Mouse (Mus musculus) embryonic facial prominence, embryonic 12.5 days (tissue): ENCODE measurements around the gene Slfnl1. TPM values are rescaled to one million over a fixed set of nuclear protein-coding genes. Genes with fewer than 3 reads are reported as not detected.

Experiments
- ATAC-seq: fragments of 200-750 bp; cut with Nextera tagmentation; 2 replicates; pipeline ENCODE4 v1.8.0; 2017; ENCODE audit not compliant: insufficient number of reproducible peaks, insufficient read depth, low FRiP score, low TSS enrichment
- H3K27ac ChIP-seq: fragments of 300-500 bp; sonication (generic); 2 replicates; pipeline ENCODE4 v1.5.1; 2016; ENCODE audit warnings: mild to moderate bottlenecking
- H3K27me3 ChIP-seq: fragments of 300-500 bp; sonication (generic); 2 replicates; pipeline ENCODE4 v1.6.1; 2016; ENCODE audit warnings: mild to moderate bottlenecking, moderate library complexity
- H3K36me3 ChIP-seq: fragments of 300-500 bp; sonication (generic); 2 replicates; pipeline ENCODE4 v1.6.1; 2016; ENCODE audit warnings: mild to moderate bottlenecking
- H3K4me1 ChIP-seq: fragments of 300-500 bp; sonication (generic); 2 replicates; pipeline ENCODE4 v1.6.1; 2016
- H3K4me2 ChIP-seq: fragments of 300-500 bp; sonication (generic); replicated peaks from 2 replicates; pipeline ENCODE4 v1.6.1; 2016; ENCODE audit warnings: mild to moderate bottlenecking, moderate library complexity
- H3K4me3 ChIP-seq: fragments of 300-500 bp; sonication (generic); 2 replicates; pipeline ENCODE4 v1.5.1; 2016; ENCODE audit warnings: mild to moderate bottlenecking
- H3K9ac ChIP-seq: fragments of 300-500 bp; sonication (generic); 2 replicates; pipeline ENCODE4 v1.6.1; 2016; ENCODE audit warnings: mild to moderate bottlenecking, moderate library complexity
- H3K9me3 ChIP-seq: fragments of 300-500 bp; sonication (generic); 2 replicates; pipeline ENCODE4 v1.6.1; 2016; ENCODE audit warnings: mild to moderate bottlenecking, moderate library complexity
- WGBS: fragments of 180-500 bp; shearing (Covaris S2); methylation state at CpG from one replicate; pipeline ENCODE4 v1.1.7; 2016; 5-methylcytosine and 5-hydroxymethylcytosine counted together
- polyA plus RNA-seq: library from polyadenylated mRNA; unstranded; fragments of >200 nt; fragmentation: Nextera tagmentation; extraction: Ambion mirVana; gene quantifications from 2 replicates; pipeline ENCODE4 v1.2.1, GENCODE M21; 2016

The Slfnl1 gene
- polyA plus RNA-seq: not detected in 2 replicates

DNA sequence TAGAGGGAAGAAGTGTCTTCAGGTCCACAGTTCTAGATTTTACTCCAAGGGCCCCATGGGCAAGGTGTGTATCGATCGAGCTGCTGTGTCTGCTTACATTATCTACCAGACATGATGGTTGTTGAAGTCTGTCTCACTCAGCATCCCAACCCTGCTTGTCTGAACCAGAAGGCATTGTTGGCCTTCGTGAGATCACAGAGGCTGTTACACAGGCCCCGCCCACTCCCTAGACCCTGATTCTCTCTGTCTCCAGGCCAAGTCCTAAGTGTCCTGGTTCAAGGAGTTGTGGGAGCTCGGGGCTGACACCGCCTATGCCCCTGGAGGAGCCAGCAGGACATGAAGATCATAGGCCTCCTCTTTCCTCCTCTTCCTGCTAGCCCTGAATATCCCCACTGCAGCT is at the start of gene Slfnl1:
TSS of gene Slfnl1 (plus strand) at position 246 of the 400 bp plus-strand sequence.
- WGBS: 88% methylated on average over 6 of the region's 6 CpGs
- Histone ChIP-seq H3K9me3 (no peaks in the 10 kb centered on the region), H3K4me2 (no peak within 1 kb of the TSS), H3K4me3 (no peak within 1 kb of the TSS), H3K27me3 (no peaks in the 10 kb centered on the region), H3K27ac (no peak within 1 kb of the TSS), H3K4me1 (no peaks in the 10 kb centered on the region), H3K36me3 (peaks cover 53% of the 10 kb centered on the region), H3K9ac (no peak within 1 kb of the TSS)
- no peak for ATAC-seq

DNA sequence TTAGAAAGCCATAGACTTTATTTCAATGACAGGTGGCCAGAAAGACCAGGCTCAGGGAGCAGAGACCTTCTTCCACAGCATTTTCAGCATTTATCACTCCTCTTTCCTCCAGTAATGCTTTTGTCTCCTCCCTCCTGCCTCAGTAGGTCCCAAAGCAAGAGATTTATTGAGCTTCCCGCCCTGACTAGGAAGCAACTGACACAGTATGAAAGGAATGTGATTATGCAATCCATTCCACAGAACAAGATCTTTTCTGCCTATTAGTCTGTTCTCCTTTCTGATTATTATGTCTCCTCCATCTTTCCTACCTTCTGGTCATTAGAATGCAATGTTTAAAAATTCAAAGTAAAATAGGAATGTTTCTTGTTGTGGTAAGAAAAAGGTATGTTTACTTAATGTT is 44.3 kb upstream of the Slfnl1 start:
- Histone ChIP-seq H3K9me3 (no peaks in the 10 kb centered on the region), H3K36me3 (peaks cover 12% of the 10 kb centered on the region; the same call in 1 of the 2 replicates), H3K4me1 (no peaks in the 10 kb centered on the region), H3K27me3 (no peaks in the 10 kb centered on the region), H3K4me2 (no peak overlapping the region), H3K27ac (no peak overlapping the region), H3K4me3 (no peak overlapping the region), H3K9ac (no peak overlapping the region)
- 54% methylated on average over 1 of the region's 1 CpGs for WGBS
- no peak for ATAC-seq

DNA sequence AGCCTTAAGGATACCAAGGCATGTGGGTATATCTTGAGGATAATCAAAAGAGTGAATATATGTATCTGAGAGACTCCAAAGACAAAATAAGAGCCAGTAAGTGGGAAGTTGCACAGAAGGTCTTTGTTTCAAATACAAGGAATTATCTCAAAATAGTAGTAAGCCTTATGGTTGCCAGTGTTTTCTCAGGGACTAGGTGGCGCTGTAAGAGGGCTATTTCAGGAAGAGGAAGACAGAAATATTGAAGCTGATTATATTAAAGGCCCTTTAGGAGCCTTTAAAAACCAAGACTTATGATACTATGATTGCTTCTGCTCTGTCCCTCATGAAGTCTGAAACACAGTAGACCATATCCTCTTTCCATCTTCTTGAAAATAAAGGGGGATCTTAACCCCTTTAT is 25.1 kb upstream of the Slfnl1 start:
- H3K4me3 ChIP-seq: no peak overlapping the region
- H3K36me3 ChIP-seq: peaks cover 45% of the 10 kb centered on the region
- 89% methylated on average over 1 of the region's 1 CpGs for WGBS
- no peaks in the 10 kb centered on the region for H3K9me3 ChIP-seq
- no peaks in the 10 kb centered on the region for H3K4me1 ChIP-seq
- no peak overlapping the region for H3K4me2 ChIP-seq
- H3K27me3 ChIP-seq: no peaks in the 10 kb centered on the region
- no peak overlapping the region for H3K27ac ChIP-seq
- no peak overlapping the region for H3K9ac ChIP-seq
- ATAC-seq: no peak

DNA sequence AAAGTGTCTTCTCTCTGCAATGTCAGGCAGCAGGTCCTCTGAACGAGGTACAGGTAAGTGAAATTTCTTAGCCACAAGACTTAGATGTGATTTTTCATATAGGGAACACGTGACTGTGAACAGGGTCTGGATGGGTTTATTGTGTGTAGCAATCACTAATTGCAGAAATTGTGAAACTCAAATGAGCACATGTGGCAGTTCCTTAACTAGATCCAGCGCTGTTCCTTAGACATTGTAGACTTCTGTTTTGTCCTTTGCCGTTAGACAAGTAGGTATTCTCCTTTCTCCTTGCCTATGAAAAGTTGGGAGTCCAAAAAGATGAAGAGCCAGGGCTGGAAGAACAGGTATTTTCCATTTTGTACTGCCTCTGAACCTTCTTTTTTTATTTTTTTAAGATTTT is 20.8 kb upstream of the Slfnl1 start:
- WGBS: 92% methylated on average over 4 of the region's 4 CpGs
- Histone ChIP-seq H3K4me1 (no peaks in the 10 kb centered on the region), H3K4me2 (no peak overlapping the region), H3K4me3 (no peak overlapping the region), H3K9ac (no peak overlapping the region), H3K27ac (no peak overlapping the region), H3K9me3 (no peaks in the 10 kb centered on the region), H3K36me3 (peaks cover 44% of the 10 kb centered on the region), H3K27me3 (no peaks in the 10 kb centered on the region)
- no peak for ATAC-seq

DNA sequence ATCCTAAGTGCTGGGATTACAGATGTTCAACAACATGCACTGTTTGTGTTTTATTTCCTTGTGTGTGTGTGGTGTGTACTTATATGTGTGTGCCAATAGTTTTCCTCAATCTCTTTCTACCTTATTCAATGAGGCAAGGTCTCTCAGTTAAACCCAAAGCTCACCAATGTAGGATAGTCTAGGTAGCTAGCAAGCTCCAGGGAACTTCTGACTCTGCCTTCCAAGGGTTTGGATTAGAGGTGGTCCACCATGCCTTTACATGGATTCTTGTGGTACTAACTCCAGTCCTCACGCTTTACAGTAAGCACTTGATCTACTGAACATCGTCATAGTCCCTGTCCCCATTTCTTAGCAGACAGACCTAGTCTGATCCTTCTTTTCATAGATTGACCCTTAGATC is 17.7 kb upstream of the Slfnl1 start:
- WGBS: 97% methylated on average over 2 of the region's 2 CpGs
- no peaks in the 10 kb centered on the region for H3K4me1 ChIP-seq
- H3K27me3 ChIP-seq: no peaks in the 10 kb centered on the region
- H3K9ac ChIP-seq: no peak overlapping the region
- ATAC-seq: no peak
- H3K4me3 ChIP-seq: no peak overlapping the region
- H3K9me3 ChIP-seq: no peaks in the 10 kb centered on the region
- no peak overlapping the region for H3K4me2 ChIP-seq
- peaks cover 47% of the 10 kb centered on the region for H3K36me3 ChIP-seq
- no peak overlapping the region for H3K27ac ChIP-seq

DNA sequence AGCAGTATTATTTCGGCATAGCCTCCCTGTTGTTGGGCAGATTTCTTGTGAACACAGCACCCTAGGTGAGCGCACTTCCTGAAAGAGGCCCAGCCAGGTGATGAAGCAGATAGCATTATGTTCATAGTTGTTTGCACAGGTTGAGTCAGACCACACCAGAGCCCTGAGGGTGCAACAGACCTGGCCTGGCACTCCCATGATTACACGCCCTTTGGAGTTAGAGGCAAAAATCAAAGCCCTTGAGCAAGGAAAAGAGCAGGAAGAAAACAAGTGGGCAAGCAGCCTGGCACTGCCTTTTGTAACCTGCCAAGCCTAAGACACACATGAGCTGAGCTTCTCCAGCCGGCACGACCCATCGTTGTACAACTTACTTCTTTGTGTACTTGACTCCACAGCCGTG is 15.5 kb upstream of the Slfnl1 start:
- Histone ChIP-seq H3K36me3 (peaks cover 44% of the 10 kb centered on the region), H3K27ac (no peak overlapping the region), H3K9me3 (no peaks in the 10 kb centered on the region), H3K4me1 (no peaks in the 10 kb centered on the region), H3K4me2 (no peak overlapping the region), H3K27me3 (no peaks in the 10 kb centered on the region), H3K4me3 (no peak overlapping the region), H3K9ac (no peak overlapping the region)
- no peak for ATAC-seq
- WGBS: 93% methylated on average over 7 of the region's 7 CpGs

DNA sequence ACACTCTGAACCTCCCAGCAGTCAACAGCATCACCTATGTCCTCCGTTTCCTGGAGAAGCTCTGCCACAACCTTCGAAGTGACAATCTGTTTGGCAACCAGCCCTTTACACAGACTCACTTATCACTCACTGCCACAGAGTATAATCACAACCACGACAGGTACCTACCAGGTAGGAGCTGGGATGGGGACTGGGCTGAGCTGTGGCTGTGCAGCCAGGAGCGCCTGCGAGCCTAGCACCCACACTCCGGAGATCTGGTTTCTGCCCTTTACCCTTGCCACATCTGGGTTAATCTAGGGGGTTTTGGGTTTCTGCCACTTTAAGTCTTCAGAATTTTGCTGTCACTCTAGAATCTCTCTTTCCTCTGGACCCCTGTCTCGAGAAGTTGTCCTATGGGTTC is 15.1 kb upstream of the Slfnl1 start:
- ATAC-seq: no peak
- Histone ChIP-seq H3K27me3 (no peaks in the 10 kb centered on the region), H3K4me2 (no peak overlapping the region), H3K4me1 (no peaks in the 10 kb centered on the region), H3K27ac (no peak overlapping the region), H3K9ac (no peak overlapping the region), H3K4me3 (no peak overlapping the region), H3K36me3 (peaks cover 47% of the 10 kb centered on the region), H3K9me3 (no peaks in the 10 kb centered on the region)
- 85% methylated on average over 7 of the region's 7 CpGs for WGBS

DNA sequence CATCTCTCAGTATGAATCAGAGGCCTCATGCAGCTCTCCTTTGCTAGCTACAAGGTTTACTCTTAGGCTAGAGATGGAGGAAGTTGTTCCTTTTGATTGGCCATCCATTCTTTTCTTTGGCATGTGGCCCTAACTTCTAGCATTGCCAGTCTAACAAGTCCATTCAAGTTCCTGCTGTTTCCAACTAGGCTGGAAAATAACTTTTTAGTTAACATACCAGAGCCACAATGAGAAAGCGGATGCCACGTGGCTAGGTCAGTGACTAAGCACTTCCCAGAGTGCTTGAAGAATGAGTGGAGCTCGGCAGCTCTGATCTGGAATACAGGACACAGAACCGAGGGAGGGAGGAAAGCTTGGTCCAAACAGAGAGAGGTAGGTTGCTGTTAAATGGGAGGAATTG is 14.7 kb upstream of the Slfnl1 start:
- Histone ChIP-seq H3K27me3 (no peaks in the 10 kb centered on the region), H3K27ac (no peak overlapping the region), H3K9ac (no peak overlapping the region), H3K4me1 (no peaks in the 10 kb centered on the region), H3K36me3 (peaks cover 51% of the 10 kb centered on the region), H3K4me2 (no peak overlapping the region), H3K4me3 (no peak overlapping the region), H3K9me3 (no peaks in the 10 kb centered on the region)
- WGBS: 83% methylated on average over 4 of the region's 4 CpGs
- ATAC-seq: no peak

DNA sequence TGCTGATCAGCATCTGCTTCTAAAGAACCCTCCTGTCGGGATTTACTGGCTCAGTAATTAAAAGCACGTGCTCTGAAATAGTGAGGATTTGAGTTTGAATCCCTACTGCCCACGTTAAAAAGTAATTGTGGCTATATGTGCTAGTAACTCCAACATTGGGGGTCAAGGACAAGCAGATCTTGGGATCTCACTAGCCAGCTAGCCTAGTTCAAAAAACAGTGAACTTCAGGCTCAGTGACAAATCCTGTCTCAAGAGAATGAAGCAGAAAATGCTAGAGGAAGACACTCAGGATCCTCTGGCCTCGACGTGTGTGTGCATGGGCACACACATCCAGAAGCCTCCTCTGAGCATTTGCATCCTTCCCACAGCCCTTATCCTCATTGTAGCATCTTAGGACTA is 10.3 kb upstream of the Slfnl1 start:
- Histone ChIP-seq H3K36me3 (peaks cover 71% of the 10 kb centered on the region), H3K9me3 (no peaks in the 10 kb centered on the region), H3K4me1 (no peaks in the 10 kb centered on the region), H3K27ac (no peak overlapping the region), H3K9ac (no peak overlapping the region), H3K4me2 (no peak overlapping the region), H3K4me3 (no peak overlapping the region), H3K27me3 (no peaks in the 10 kb centered on the region)
- WGBS: 70% methylated on average over 5 of the region's 5 CpGs
- no peak for ATAC-seq

DNA sequence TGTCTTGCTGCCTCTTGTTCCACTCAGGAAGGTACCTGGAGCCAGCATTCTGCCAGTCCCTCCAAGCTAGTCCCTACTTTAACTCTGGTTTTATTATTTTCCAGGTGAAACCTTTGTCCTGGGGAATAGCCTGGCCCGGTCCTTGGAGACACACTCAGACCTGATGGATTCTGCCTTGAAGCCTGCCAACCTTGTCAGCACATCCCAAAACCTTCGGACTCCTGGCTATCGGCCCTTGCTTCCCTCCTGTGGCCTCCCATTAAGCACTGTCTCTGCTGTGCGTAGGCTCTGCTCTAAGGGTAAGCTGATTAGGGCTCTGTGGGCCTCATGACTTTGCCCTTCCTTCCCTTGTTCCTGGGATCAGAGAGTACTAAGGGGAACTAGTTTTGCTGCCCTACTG is 9.7 kb upstream of the Slfnl1 start:
- no peaks in the 10 kb centered on the region for H3K27me3 ChIP-seq
- WGBS: 90% methylated on average over 4 of the region's 4 CpGs
- H3K4me2 ChIP-seq: no peak overlapping the region
- H3K27ac ChIP-seq: no peak overlapping the region
- no peak overlapping the region for H3K4me3 ChIP-seq
- H3K36me3 ChIP-seq: peaks cover 67% of the 10 kb centered on the region
- no peak for ATAC-seq
- H3K4me1 ChIP-seq: no peaks in the 10 kb centered on the region
- H3K9me3 ChIP-seq: no peaks in the 10 kb centered on the region
- no peak overlapping the region for H3K9ac ChIP-seq

DNA sequence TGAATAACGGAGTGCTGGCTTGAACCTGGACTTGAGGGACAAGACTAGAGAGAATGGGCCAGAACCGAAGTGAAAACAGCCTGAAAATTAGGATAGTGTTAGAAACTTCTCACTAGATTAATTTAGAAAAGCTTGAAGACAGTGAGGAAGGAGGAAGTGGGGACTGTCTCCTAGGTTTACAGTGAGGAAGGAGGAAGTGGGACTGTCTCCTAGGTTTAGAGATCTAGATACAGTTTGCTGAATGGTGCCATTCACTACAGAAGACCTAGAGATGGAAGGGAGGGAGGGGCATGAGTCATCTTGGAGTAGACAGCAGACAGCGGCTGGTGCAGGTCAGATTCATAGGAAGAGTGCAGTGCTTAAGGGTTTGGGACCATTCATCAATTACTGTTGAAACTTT is 8.9 kb upstream of the Slfnl1 start:
- no peaks in the 10 kb centered on the region for H3K9me3 ChIP-seq
- no peak for ATAC-seq
- no peak overlapping the region for H3K27ac ChIP-seq
- WGBS: 89% methylated on average over 3 of the region's 3 CpGs
- no peak overlapping the region for H3K4me2 ChIP-seq
- no peak overlapping the region for H3K9ac ChIP-seq
- no peaks in the 10 kb centered on the region for H3K4me1 ChIP-seq
- no peaks in the 10 kb centered on the region for H3K27me3 ChIP-seq
- H3K4me3 ChIP-seq: no peak overlapping the region
- peaks cover 65% of the 10 kb centered on the region for H3K36me3 ChIP-seq

DNA sequence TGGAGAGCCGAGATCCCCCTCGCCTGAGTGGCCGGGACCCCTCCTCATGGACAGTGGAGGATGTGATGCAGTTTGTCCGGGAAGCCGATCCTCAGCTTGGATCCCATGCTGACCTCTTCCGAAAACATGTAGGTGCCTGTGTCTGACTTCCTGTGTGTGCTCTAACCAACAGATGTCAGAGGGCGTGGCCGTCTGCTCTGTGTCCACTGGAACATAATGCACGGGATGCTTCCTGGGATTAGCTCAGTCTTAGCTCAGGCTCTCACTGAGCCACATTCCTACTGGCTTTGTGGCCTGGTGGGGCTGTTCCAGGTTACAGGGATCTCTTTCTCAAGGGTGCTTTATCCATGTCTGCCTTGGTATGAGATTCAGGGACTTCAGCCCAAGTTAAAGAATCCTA is 3.9 kb upstream of the Slfnl1 start:
- no peaks in the 10 kb centered on the region for H3K4me1 ChIP-seq
- 79% methylated on average over 9 of the region's 9 CpGs for WGBS
- H3K27me3 ChIP-seq: no peaks in the 10 kb centered on the region
- H3K27ac ChIP-seq: no peak overlapping the region
- no peak overlapping the region for H3K4me2 ChIP-seq
- H3K9me3 ChIP-seq: no peaks in the 10 kb centered on the region
- ATAC-seq: no peak
- H3K9ac ChIP-seq: no peak overlapping the region
- no peak overlapping the region for H3K4me3 ChIP-seq
- H3K36me3 ChIP-seq: peaks cover 71% of the 10 kb centered on the region

DNA sequence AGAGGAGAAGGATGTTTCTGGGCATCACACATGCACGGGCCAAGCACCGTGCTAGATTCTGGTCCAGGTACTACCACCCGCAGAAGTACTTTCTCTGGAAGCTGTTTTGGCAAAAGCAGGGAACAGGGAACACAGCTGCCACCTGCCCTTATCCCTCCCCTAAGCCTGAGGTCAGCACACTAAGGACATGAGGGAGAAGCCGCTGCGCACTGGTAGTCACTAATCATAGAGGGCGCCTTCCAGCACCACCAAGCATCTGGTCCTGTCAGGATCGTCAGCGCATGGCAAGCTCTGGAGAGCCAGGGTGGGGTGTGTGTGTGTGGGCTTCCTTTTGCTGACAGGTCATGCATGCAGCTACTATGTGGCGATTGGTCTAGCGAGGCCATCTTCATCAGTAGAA is 6.6 kb downstream of the Slfnl1 start:
- Histone ChIP-seq H3K9ac (no peak overlapping the region), H3K4me1 (no peaks in the 10 kb centered on the region), H3K4me2 (no peak overlapping the region), H3K27ac (no peak overlapping the region), H3K27me3 (no peaks in the 10 kb centered on the region), H3K36me3 (peaks cover 56% of the 10 kb centered on the region), H3K9me3 (no peaks in the 10 kb centered on the region), H3K4me3 (no peak overlapping the region)
- 96% methylated on average over 10 of the region's 10 CpGs for WGBS
- no peak for ATAC-seq
